Mouse (Mus musculus) G1E (cell line): ENCODE results near the gene Spag17. TPM values are rescaled to one million over a fixed set of nuclear protein-coding genes. Genes with fewer than 3 reads are reported as not detected.

Experiments used
- ATAC-seq: 2 replicates; pipeline ENCODE4 v1.8.0; 2016; ENCODE audit warnings: mild to moderate bottlenecking; ENCODE audit not compliant: insufficient number of reproducible peaks, poor library complexity, low FRiP score, severe bottlenecking; ENCODE audit errors: extremely low read depth
- DNase-seq: peaks from one replicate; pipeline ENCODE4 v3.0.0; 2012; ENCODE audit warnings: low spot score
- H3K27me3 ChIP-seq: 2 replicates; pipeline ENCODE4 v1.6.1; 2012; ENCODE audit warnings: mild to moderate bottlenecking, low read length, inconsistent platforms; ENCODE audit not compliant: insufficient read depth
- H3K36me3 ChIP-seq: replicated peaks from 2 replicates; pipeline ENCODE3; 2012; ENCODE audit warnings: mild to moderate bottlenecking, inconsistent platforms
- H3K4me1 ChIP-seq: 2 replicates; pipeline ENCODE4 v1.6.1; 2012; ENCODE audit warnings: low read depth, low read length, inconsistent platforms, mixed read lengths; ENCODE audit not compliant: insufficient read depth
- H3K4me3 ChIP-seq: 2 replicates; pipeline ENCODE4 v1.5.1; 2012; ENCODE audit warnings: low read depth, mild to moderate bottlenecking, inconsistent platforms, low read length, moderate library complexity, mixed read lengths
- H3K9me3 ChIP-seq: replicated peaks from 2 replicates; pipeline ENCODE4 v1.6.1; 2012; ENCODE audit warnings: inconsistent platforms
- CTCF ChIP-seq: IDR thresholded peaks from 2 replicates; pipeline ENCODE4 v1.5.1; 2012; ENCODE audit warnings: low read depth, low read length, inconsistent platforms, mixed read lengths
- GATA1 ChIP-seq: IDR thresholded peaks from 2 replicates; pipeline ENCODE4 v1.6.1; 2012; ENCODE audit warnings: borderline replicate concordance, low read length, inconsistent platforms, mixed read lengths
- GATA2 ChIP-seq: IDR thresholded peaks from 2 replicates; pipeline ENCODE4 v1.6.1; 2012; ENCODE audit warnings: low read depth, low read length, inconsistent platforms, borderline replicate concordance
- POLR2AphosphoS5 ChIP-seq: IDR thresholded peaks from 2 replicates; pipeline ENCODE4 v1.6.1; 2012; ENCODE audit warnings: low read depth, low read length, inconsistent platforms; ENCODE audit not compliant: insufficient replicate concordance
- TAL1 ChIP-seq: conservative IDR thresholded peaks from 2 replicates; pipeline ENCODE4 v1.6.1; 2012; ENCODE audit warnings: low read depth, low read length, inconsistent platforms, mixed read lengths
- polyA plus RNA-seq: library from polyadenylated mRNA; stranded (reverse); fragments of >175 nt; gene quantifications from 2 replicates; pipeline ENCODE4 v1.2.3, GENCODE M21; 2012
- total RNA-seq, 2 experiments: library from RNA; stranded (forward) in 1 of 2; stranded (reverse) in 1 of 2; fragments of 200-1000 nt in 1 of 2; fragments of >200 nt in 1 of 2; fragmentation: Nextera tagmentation in 1 of 2; gene quantifications; 2 replicates each; pipeline ENCODE4 v1.2.3; 2014 to 2017

The Spag17 gene
- total and polyA plus RNA-seq, 3 experiments = 0.27 TPM; not detected in 2

DNA sequence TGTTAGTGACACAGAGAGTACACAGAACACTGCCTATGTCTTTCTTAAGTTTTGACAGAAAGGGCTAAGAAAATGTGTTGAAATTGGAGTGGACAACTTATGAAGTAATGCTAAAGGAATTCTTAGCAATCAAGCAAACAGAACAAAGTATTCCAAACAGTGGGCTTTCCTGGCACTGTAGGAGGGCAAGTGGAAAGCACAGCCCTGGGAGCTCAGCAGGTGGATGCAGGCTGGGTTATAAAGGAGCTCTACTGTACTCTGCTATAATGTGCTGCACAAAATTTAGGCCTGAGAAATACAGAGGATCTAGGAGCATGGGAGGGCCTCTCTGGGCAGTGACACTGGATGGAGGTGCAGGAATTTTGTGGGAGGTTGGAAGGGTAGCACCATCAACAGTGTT is 71.3 kb downstream of the Spag17 start:
- TF ChIP-seq POLR2AphosphoS5 = no peak
- TF ChIP-seq GATA1 = no peak
- no peak for TF ChIP-seq CTCF
- no peak for TF ChIP-seq GATA2
- no peak for TF ChIP-seq TAL1
- ATAC-seq = no peak
- H3K4me1 ChIP-seq = no peaks in the 10 kb centered on the region
- peaks cover 6% of the 10 kb centered on the region for H3K9me3 ChIP-seq
- H3K36me3 ChIP-seq = no peaks in the 10 kb centered on the region
- no peak for DNase-seq
- no peaks in the 10 kb centered on the region for H3K27me3 ChIP-seq
- H3K4me3 ChIP-seq = no peak overlapping the region

GRCm38 (mm10) chr3:99959805-99960485 is 74.7 kb downstream of the Spag17 start:
- no peak overlapping the region for H3K4me3 ChIP-seq
- no peaks in the 10 kb centered on the region for H3K4me1 ChIP-seq
- TF ChIP-seq GATA1 (no peak), POLR2AphosphoS5 (no peak), TAL1 (no peak), GATA2 (no peak), CTCF (no peak)
- DNase-seq (no peak), ATAC-seq (no peak)
- no peaks in the 10 kb centered on the region for H3K36me3 ChIP-seq
- peaks cover 5% of the 10 kb centered on the region for H3K9me3 ChIP-seq
- H3K27me3 ChIP-seq = no peaks in the 10 kb centered on the region

- Histone ChIP-seq H3K4me3 (no peak overlapping the region), H3K4me1 (no peaks in the 10 kb centered on the region), H3K9me3 (peaks cover 5% of the 10 kb centered on the region), H3K36me3 (no peaks in the 10 kb centered on the region), H3K27me3 (no peaks in the 10 kb centered on the region)
- no peak for TF ChIP-seq GATA1
- TF ChIP-seq CTCF = no peak
- DNase-seq (no peak), ATAC-seq (no peak)
Measured at GRCm38 (mm10) chr3:99964345-99964744, 79.1 kb downstream of the Spag17 start.

DNA sequence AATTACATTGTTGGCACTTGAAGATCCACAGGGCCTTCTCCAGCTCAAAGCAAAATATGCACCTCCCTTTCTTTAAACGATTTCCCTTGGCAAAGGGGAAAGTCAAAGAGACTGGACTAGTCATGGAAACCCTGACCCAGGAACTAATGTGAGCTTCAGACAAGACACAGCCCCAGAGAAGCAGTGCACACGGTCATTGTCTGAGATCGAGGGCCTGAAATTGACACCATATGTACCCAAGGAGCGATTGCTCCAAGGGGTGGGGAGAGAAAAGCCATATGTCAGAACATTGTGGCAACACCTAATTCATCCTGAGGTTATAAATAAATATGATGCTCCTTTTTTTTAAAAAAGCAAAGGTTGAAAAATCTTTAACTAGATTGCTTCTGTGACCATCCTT is 80.7 kb downstream of the Spag17 start:
- no peak for DNase-seq
- Histone ChIP-seq H3K27me3 (no peaks in the 10 kb centered on the region), H3K4me1 (no peaks in the 10 kb centered on the region), H3K4me3 (no peak overlapping the region), H3K36me3 (no peaks in the 10 kb centered on the region), H3K9me3 (peaks cover 5% of the 10 kb centered on the region)
- no peak for ATAC-seq
- no peak for TF ChIP-seq GATA1
- TF ChIP-seq POLR2AphosphoS5 = no peak
- TF ChIP-seq TAL1 = no peak
- TF ChIP-seq CTCF = no peak
- no peak for TF ChIP-seq GATA2

DNA sequence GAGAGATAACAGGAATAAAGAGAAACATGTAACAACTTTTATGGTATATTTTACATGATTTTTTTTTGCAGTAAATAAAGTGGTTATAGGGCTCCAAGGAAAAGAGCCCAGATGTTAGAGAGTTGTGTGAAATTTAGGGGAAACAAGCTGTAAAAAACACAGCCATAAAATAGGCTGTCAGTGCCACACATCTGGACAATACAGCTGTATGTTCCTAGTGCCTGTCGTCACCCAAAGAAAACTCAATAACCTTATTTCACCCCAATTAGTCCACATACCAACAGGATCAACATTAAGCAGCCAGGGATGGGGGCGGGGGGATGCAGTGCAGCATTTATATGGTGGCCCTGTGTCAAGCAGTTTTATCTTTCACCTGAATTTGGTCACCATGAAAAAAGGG is 81.1 kb downstream of the Spag17 start:
- ATAC-seq (no peak), DNase-seq (no peak)
- H3K9me3 ChIP-seq = peaks cover 5% of the 10 kb centered on the region
- no peaks in the 10 kb centered on the region for H3K27me3 ChIP-seq
- no peaks in the 10 kb centered on the region for H3K4me1 ChIP-seq
- no peak for TF ChIP-seq GATA2
- TF ChIP-seq CTCF = no peak
- no peak for TF ChIP-seq POLR2AphosphoS5
- TF ChIP-seq GATA1 = no peak
- TF ChIP-seq TAL1 = no peak
- H3K36me3 ChIP-seq = no peaks in the 10 kb centered on the region
- H3K4me3 ChIP-seq = no peak overlapping the region

DNA sequence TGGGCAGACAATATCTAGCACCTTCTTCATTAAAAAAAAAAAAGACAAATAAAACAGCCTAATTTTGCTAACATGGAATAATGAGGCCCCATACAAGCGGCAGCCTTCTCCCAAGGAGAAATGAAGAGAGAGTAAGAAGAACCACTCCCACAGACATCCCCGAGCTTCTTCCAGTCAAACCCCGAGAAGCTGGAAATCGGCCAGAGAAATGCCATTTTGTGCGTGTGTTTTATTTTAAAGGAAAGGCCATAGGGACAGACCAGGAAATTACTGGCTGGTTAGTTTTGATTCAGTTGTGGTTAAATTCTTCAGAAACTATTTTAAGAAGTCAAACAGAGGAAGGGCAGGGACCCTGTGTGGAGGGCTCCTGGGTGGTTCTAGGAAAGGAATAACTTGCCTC is 85.6 kb downstream of the Spag17 start:
- H3K36me3 ChIP-seq = no peaks in the 10 kb centered on the region
- no peak for DNase-seq
- no peaks in the 10 kb centered on the region for H3K9me3 ChIP-seq
- ATAC-seq = no peak
- H3K27me3 ChIP-seq = no peaks in the 10 kb centered on the region
- H3K4me3 ChIP-seq = no peak overlapping the region
- H3K4me1 ChIP-seq = no peaks in the 10 kb centered on the region
- TF ChIP-seq CTCF = no peak
- TF ChIP-seq TAL1 = no peak
- no peak for TF ChIP-seq GATA1
- TF ChIP-seq POLR2AphosphoS5 = no peak
- no peak for TF ChIP-seq GATA2
